Mouse (Mus musculus) c-Kit-negative CD71-positive TER-119-positive erythroid progenitor cells, embryonic 14.5 days (primary cell): ENCODE measurements around the gene Adra2b.

Source experiments
- DNase-seq: peaks from one replicate; pipeline ENCODE4 v3.0.0-alpha.2; 2013; ENCODE audit warnings: low read depth, low spot score

The Adra2b gene

DNA sequence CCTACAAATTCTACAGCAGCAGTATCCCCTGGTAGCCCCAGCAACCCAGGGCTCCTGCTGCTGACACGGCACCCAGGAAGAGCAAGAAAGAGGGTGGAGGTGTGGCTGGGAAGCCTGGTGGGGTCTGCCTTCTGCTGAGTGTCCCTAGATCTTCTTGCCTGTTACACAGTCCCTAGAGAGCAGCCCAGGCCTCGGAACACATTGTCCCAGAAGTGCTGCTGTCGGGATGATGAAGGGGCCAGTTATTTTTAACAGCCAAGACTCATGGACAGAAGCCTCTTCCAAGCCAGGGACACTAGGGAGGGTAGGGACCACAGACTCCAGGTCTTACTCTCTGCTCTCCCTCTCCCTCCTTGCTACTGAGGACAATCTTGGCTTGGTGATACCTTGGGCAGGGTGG, 16.2 kb downstream of the Adra2b start:
- DNase-seq: no peak

DNA sequence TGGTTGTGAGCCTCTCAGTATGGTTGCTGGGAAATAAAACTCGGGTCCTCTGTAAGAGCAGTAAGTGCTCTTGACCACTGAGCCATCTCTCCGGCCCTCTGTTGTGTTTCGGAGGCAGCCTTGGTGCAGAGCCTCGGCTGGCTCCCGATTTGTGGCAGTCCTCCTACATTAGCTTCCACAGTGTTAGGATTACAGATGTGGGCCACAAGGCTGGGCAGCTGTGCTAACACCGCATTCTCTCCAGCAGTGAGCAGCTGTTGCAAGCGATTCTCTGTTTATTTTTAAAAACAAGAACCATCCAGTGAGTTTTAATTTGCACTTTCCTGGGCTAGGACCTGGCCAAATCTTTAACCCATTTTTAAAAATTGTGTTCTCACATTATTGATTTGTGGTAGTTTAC, 20.9 kb downstream of the Adra2b start:
- no peak for DNase-seq

DNA sequence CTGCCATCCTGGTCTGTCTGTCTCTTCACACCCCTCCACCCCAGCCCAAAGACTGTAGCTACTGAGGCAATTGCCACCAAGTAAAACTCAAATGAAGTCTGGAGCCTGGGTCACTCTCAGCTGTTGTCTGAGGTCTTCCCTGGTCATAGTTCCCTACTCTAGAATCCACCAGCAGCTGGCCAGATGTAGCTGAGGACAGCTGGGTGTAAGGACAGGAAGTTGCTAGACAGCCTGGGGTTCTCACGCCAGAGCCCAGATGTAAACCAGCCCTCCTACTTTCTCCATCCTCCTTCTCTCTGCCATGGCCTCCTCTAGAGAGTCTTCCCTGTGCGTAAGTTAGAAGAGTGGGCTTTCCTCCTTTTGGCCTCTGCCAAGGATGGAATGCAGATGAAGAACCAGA, 24.5 kb downstream of the Adra2b start:
- DNase-seq: no peak

DNA sequence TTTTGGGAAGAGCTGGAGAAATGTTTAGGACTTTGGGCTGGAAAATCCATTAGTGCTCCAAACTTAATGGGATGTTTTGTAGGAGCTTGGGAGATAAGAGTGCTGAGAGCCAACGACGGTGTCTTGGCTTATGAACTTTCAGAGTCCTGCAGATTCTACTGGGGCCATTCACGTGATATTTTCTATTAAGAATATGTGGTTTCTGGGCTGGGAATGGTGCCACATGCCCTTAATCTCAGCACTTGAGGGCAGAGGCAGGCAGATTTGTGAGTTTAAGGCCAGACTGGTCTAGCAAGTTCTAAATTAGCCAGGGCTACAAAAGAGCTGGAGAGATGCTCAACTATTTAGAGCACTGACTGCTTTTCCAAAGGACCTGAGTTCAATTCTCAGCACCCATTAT, 27.3 kb downstream of the Adra2b start:
- no peak for DNase-seq

DNA sequence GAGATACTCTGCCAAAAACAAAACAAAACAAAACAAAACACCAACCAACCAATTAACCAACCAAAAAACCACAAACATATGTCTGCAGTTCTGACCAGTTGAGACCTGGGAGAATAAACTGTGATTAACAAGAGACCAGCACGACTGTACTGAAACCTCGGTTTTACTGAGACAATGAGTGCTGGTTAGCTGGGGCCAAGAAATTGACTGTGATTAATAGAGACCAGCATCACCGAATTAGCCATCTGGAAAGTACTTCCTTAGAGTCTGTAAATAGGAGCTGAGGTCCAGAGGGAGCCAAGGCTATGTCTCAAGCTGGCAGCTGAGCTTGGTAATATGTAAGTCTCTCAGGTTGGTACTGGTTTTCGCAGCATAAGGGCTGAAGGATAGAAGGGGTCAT, 27.8 kb downstream of the Adra2b start:
- no peak for DNase-seq

DNA sequence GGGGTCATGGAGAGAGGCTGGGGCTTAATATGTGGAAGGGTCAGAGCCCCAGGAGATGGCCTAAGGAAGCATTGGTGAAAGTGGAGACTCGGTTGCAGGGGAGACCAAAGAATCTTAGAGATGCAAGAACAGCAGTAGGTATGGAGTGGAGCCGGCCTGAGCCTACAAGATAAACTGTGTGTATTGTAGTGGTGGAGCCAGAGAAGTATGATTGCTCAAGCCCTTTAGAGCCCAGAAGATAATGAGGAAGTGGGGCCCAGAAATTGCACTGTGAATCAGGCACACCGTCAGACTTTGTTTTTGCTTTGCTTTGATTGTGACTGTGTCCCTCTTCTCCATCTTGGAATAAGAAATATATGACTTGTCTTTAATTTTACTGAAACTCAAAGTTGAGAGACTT, 28.3 kb downstream of the Adra2b start:
- DNase-seq: no peak

DNA sequence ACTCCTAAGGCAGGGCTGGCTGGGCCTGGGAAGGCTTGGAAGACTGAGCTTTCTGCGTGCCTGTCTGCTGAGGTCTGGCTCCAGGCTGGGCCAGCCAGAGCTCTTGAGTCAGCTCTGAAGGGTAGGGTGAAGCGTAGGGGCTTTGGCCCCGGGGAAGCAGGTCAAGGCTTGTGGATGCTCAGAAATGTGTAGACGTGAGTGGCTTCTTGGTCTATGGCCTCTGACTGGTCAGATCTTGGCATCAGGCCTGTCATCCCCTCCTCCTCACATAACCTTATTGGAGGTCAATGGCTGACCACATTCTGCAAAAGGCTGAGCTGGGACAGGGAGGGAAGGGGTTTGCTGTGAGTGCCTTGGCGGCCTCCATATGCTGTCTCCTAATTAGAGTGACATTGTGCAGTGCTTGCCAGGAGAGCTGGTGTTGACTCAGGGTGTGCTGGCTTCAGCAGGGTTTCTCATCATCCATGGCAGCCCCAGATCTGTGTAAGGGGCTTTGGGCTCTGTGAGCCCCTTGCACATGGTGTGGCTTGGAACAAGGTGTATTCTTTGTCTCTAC, 31.7 kb downstream of the Adra2b start:
- no peak for DNase-seq

DNA sequence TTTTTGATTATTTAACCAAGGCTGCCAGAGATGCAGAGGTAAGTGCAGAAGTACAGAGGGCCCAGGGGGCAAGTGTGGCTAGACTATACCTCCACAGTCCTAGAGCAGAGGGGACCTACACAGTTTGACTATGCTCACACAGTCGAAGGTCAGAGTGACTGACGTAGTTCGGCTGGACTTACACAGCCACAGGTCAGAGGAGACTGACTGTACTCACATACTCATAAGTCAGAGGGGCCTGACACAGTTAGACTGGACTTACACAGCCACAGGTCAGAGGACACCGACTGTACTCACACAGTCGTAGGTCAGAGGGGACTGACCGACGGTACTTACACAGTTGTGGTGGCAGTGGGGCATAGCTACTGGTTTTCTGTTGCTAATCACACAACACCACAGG, 35.7 kb downstream of the Adra2b start:
- DNase-seq: no peak

DNA sequence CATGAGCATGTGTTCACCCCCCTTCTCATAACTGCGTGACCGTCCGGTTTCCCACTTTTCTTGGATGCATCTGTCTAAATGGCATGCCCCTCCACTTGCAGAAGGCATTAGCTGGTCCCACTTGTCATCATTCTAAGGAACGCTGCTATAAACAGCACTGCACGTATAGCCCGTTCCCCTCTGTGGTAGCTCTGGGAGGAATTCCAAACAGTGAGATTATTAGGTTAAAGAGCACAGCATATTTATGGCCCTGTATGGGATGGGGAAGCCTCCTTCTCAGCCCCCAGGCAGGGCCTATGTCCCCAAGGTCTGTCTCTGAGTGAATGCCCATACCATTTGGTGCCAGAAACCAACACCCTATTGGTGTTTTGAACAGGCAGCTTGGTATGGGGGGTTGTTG, 48.1 kb downstream of the Adra2b start:
- no peak for DNase-seq

DNA sequence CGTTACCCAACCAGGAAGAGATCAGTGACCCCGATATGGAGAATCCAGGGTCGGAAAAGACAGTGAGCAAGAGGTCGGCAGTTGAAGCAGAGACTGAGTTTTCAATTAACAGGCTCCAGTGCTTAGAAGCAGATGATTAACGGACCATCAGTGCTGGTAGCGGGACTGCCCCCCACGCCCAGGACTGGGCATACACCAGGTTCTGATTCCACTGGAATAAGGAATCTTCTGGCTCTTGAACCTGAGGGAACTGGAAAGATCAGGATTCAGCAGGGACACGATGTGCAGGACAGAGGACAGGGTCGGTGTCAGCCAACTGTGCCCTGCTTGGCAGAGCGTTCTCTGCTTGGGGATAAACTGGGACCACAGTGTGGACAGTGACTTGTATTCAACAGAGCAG, 52.8 kb downstream of the Adra2b start:
- DNase-seq: no peak

DNA sequence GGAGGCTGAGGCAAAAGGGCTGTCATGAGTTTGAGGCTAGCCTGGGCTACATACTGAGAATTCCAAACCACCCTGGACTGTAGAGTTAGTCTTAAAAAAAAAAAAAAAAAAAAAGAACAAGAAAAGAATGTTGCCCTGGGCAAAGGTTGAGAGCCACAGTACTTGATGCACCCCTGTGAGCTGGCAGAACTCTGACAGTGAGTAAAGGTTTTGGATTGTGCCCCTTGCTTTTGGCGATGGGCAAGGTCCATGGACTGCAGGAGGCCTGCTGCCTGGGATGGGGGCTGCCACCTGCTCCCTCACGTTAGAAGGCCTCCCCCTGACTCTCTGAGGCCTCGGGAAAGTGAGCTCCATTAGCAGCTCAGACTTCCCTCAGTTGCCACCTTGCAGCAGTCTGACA, 53.7 kb downstream of the Adra2b start:
- DNase-seq: no peak
